Mouse (Mus musculus): ENCODE results near the gene Stard13. TPM values are rescaled to one million over a fixed set of nuclear protein-coding genes. Genes with fewer than 3 reads are reported as not detected.

The Stard13 gene
- total and polyA plus RNA-seq, 3 experiments: not detected

DNA sequence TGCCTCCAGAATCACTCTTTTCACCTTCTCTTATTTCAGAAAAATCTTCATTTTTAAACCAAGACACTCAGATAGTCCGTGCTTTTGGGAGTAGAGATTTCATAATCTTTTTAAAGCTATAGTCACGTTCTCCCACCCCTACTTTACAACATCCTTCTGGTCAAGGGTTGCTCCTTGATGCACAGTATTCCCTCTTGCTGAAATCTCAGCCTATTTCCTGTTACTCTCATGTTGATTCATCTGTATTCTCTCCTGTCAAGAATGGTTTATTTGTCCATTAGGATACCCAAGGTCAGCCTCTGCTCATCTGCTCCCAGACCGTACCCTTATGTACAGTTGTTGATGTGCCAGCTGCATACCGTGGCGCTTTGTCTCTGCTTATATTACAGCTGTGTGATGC is 89.7 kb downstream of the Stard13 start:
- Histone ChIP-seq H3K79me2 (ENCODE audit: control insufficient read depth, insufficient read depth, low read length, poor library complexity) (no peaks in the 10 kb centered on the region), H3K36me3 (ENCODE audit: control insufficient read depth in 1 of 2, insufficient read depth in 2 of 2, low read length in 2 of 2) (no peaks in the 10 kb centered on the region), H3K9me3 (replicated peaks; ENCODE audit: insufficient read depth, low read length) (no peaks in the 10 kb centered on the region), H3K27me3 (ENCODE audit: control insufficient read depth in 1 of 2, insufficient read depth in 2 of 2, low read length in 2 of 2) (no peaks in the 10 kb centered on the region), H3K4me1 (ENCODE audit: control insufficient read depth in 1 of 2, insufficient read depth in 2 of 2, low read length in 2 of 2) (no peaks in the 10 kb centered on the region), H3K9ac (ENCODE audit: control insufficient read depth, low read depth, low read length, poor library complexity, severe bottlenecking) (no peak overlapping the region), H3K4me3 (ENCODE audit: control insufficient read depth in 1 of 2, insufficient read depth in 1 of 2, low read depth in 2 of 2, low read length in 2 of 2) (no peak overlapping the region), H3K27ac (ENCODE audit: control insufficient read depth, low read depth, low read length) (no peak overlapping the region)
- TF ChIP-seq KAT2A (conservative IDR thresholded peaks at IDR 0.05; ENCODE audit: low read depth, low read length): no peak
- no peak for TF ChIP-seq MEF2A (IDR thresholded peaks at IDR 0.05; ENCODE audit: extremely low read depth, insufficient replicate concordance, low read depth, low read length, poor library complexity, severe bottlenecking)
- no peak for TF ChIP-seq RAD21 (IDR thresholded peaks at IDR 0.05; ENCODE audit: low read depth, low read length)
- TF ChIP-seq ZKSCAN1 (IDR thresholded peaks at IDR 0.05; ENCODE audit: low read depth, low read length): no peak
- no peak for TF ChIP-seq POLR2A (IDR thresholded peaks at IDR 0.05; ENCODE audit: control insufficient read depth in 1 of 2, insufficient read depth in 1 of 2, low read depth in 1 of 2, low read length in 2 of 2, poor library complexity in 1 of 2)
- no peak for TF ChIP-seq MXI1 (IDR thresholded peaks at IDR 0.05; ENCODE audit: low read depth, low read length)
- TF ChIP-seq HCFC1 (IDR thresholded peaks at IDR 0.05; ENCODE audit: low read depth, low read length): no peak
- no peak for TF ChIP-seq MAFK (IDR thresholded peaks at IDR 0.05; ENCODE audit: borderline replicate concordance, low read depth, low read length)
- no peak for TF ChIP-seq CTCF (IDR thresholded peaks at IDR 0.05 in 2 of 3, conservative IDR thresholded peaks at IDR 0.05 in 1 of 3; ENCODE audit: control insufficient read depth in 1 of 3, insufficient read depth in 1 of 3, low read depth in 2 of 3, low read length in 3 of 3, poor library complexity in 1 of 3, severe bottlenecking in 1 of 3)
- TF ChIP-seq SMC3 (IDR thresholded peaks at IDR 0.05; ENCODE audit: low read depth, low read length): no peak
- TF ChIP-seq MYB (IDR thresholded peaks at IDR 0.05; ENCODE audit: low read depth, low read length): no peak
- TF ChIP-seq ETS1 (IDR thresholded peaks at IDR 0.05; ENCODE audit: low read depth, low read length): no peak
- TF ChIP-seq TCF12 (IDR thresholded peaks at IDR 0.05; ENCODE audit: low read depth, low read length): no peak
- no peak for TF ChIP-seq ELF1 (IDR thresholded peaks at IDR 0.05; ENCODE audit: low read depth, low read length)
- TF ChIP-seq TAL1 (IDR thresholded peaks at IDR 0.05; ENCODE audit: low read length): no peak
- no peak for TF ChIP-seq MAZ (IDR thresholded peaks at IDR 0.05; ENCODE audit: low read depth, low read length)
- no peak for TF ChIP-seq CHD1 (IDR thresholded peaks at IDR 0.05; ENCODE audit: low read depth, low read length)
- TF ChIP-seq ZMIZ1 (IDR thresholded peaks at IDR 0.05; ENCODE audit: low read depth, low read length): no peak
- TF ChIP-seq JUND (IDR thresholded peaks at IDR 0.05; ENCODE audit: low read depth, low read length): no peak
- TF ChIP-seq RCOR1 (IDR thresholded peaks at IDR 0.05; ENCODE audit: low read depth, low read length): no peak
- no peak for DNase-seq (ENCODE audit: low read depth, low spot score)

Data from MEL (cell line).